Mouse (Mus musculus) liver, adult 2 months (tissue): ENCODE measurements around the gene Wipf1. TPM values are rescaled to one million over a fixed set of nuclear protein-coding genes. Genes with fewer than 3 reads are reported as not detected.
"Not testable (repeated sequence)": the region's sequence is repeated elsewhere in the genome, so short reads cannot be mapped to it uniquely, and the experiment has no call there.

Experiments
- DNase-seq: peaks from one replicate; pipeline ENCODE4 v3.0.0-alpha.2; 2011; ENCODE audit warnings: low read depth, low spot score; ENCODE audit errors: extremely low read depth
- H3K27ac ChIP-seq: fragments of 200-500 bp; replicated peaks from 2 replicates; pipeline ENCODE4 v1.5.1; 2012; ENCODE audit warnings: low read depth, mild to moderate bottlenecking, control low read depth, inconsistent platforms, low read length; ENCODE audit not compliant: insufficient read depth
- H3K27me3 ChIP-seq: fragments of 200-500 bp; 2 replicates; pipeline ENCODE4 v1.6.1; 2012; ENCODE audit warnings: mild to moderate bottlenecking, moderate library complexity, low read length, inconsistent platforms; ENCODE audit not compliant: control insufficient read depth, insufficient read depth
- H3K36me3 ChIP-seq: fragments of 200-500 bp; 2 replicates; pipeline ENCODE4 v1.6.1; 2012; ENCODE audit warnings: low read length, inconsistent platforms; ENCODE audit not compliant: control insufficient read depth, insufficient read depth
- H3K4me1 ChIP-seq: fragments of 200-500 bp; 2 replicates; pipeline ENCODE4 v1.6.1; 2011; ENCODE audit warnings: low read length; ENCODE audit not compliant: control insufficient read depth, insufficient read depth
- H3K4me3 ChIP-seq: fragments of 200-500 bp; 2 replicates; pipeline ENCODE4 v1.5.1; 2011; ENCODE audit warnings: low read depth, mild to moderate bottlenecking, control low read depth, low read length, moderate library complexity; ENCODE audit not compliant: insufficient read depth
- H3K79me2 ChIP-seq: fragments of 200-500 bp; 2 replicates; pipeline ENCODE4 v1.6.1; 2012; ENCODE audit warnings: inconsistent platforms, mild to moderate bottlenecking, low read length, moderate library complexity; ENCODE audit not compliant: control insufficient read depth, insufficient read depth
- H3K9ac ChIP-seq: fragments of 200-500 bp; 2 replicates; pipeline ENCODE4 v1.6.1; 2012; ENCODE audit warnings: low read depth, mild to moderate bottlenecking, control low read depth, inconsistent platforms, low read length
- CTCF ChIP-seq: fragments of 200-500 bp; IDR thresholded peaks from 2 replicates; pipeline ENCODE4 v1.5.1; 2011; ENCODE audit warnings: low read depth, low read length, control low read depth
- POLR2A ChIP-seq: fragments of 200-500 bp; IDR thresholded peaks from 2 replicates; pipeline ENCODE4 v1.6.1; 2011; ENCODE audit warnings: low read length, control low read depth; ENCODE audit not compliant: insufficient read depth; ENCODE audit errors: extremely low read depth
- WGBS: fragments of 180-500 bp; shearing (Covaris S2); methylation state at CpG from one replicate; pipeline ENCODE4 v1.1.7; 2018; 5-methylcytosine and 5-hydroxymethylcytosine counted together
- polyA plus RNA-seq: library from polyadenylated mRNA; depleted of rRNA; stranded (reverse); fragments of >200 nt; gene quantifications from 2 replicates; pipeline ENCODE4 v1.2.3, GENCODE M21; 2012
- total RNA-seq: library from RNA; depleted of rRNA; stranded (reverse); fragments of >200 nt; gene quantifications from 2 replicates; pipeline ENCODE4 v1.2.3, GENCODE M21; 2014

Gene Wipf1
- total and polyA plus RNA-seq, 2 experiments = 1.4 to 1.7 TPM

DNA sequence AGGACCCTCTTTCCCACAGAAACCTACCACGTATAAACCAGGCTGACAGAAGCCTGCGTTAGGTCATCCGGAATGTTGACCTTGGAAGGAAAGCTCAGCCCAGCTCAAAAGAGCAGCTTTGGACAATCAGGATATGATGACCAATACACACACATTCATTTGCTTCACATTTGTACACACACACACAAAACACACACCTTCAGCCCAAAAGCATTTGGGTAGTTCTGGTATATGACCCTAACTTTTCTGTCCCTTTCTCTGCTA is 19.6 kb downstream of the Wipf1 start:
- H3K4me1 ChIP-seq = peaks cover 6% of the 10 kb centered on the region
- no peak for TF ChIP-seq POLR2A
- TF ChIP-seq CTCF = no peak
- 62% methylated on average over 3 of the region's 3 CpGs for WGBS
- no peak overlapping the region for H3K4me3 ChIP-seq
- H3K27ac ChIP-seq = peak overlapping the region; percentile 55
- no peak overlapping the region for H3K9ac ChIP-seq
- no peaks in the 10 kb centered on the region for H3K36me3 ChIP-seq
- peaks cover 2% of the 10 kb centered on the region; the same call in 1 of the 2 replicates for H3K79me2 ChIP-seq
- no peak for DNase-seq
- no peaks in the 10 kb centered on the region for H3K27me3 ChIP-seq

DNA sequence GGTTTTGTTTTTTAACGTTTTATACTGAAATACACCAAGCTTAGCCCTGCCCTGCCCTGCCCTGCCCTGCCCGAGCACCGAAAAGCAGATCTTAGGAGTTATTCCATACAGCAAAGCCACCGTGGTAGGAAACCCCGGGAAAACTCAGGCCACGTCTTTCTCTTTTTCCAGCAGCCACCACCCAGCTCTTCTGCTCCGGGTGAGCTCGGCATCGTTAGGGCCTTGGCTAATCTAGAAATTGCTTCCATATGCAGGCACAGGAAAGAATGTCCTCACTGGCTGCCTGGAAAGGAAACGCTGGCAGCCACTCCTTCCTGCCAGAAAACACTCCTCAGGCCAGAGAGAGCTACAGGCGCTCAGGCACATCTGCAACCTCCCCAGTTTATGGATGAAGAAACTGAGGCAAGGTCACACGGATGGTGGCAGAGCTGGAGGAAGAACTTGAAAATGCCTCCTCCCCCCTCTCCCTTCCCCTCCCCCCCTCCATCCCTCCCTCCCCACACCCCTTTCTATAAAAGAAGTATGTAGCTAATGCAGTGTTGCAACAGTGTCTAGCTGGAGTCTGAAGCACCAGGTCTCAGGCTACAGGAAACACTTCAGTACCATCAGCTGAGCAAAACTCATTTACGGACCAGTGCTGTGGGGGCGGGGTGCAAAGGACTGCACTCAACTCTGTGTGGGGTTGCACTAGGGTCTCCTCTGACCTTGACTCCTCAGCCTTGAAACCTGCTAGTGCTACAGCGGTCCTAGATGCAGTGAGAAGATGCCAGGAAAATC is 20.1 kb downstream of the Wipf1 start:
- TF ChIP-seq CTCF (no peak), POLR2A (no peak)
- Histone ChIP-seq H3K27ac (peak overlapping the region; percentile 68), H3K4me3 (no peak overlapping the region), H3K36me3 (no peaks in the 10 kb centered on the region), H3K4me1 (peaks cover 6% of the 10 kb centered on the region), H3K9ac (no peak overlapping the region; the same call in 1 of the 2 replicates), H3K27me3 (no peaks in the 10 kb centered on the region), H3K79me2 (peaks cover 2% of the 10 kb centered on the region; the same call in 1 of the 2 replicates)
- WGBS = 69% methylated on average over 15 of the region's 15 CpGs
- no peak for DNase-seq

DNA sequence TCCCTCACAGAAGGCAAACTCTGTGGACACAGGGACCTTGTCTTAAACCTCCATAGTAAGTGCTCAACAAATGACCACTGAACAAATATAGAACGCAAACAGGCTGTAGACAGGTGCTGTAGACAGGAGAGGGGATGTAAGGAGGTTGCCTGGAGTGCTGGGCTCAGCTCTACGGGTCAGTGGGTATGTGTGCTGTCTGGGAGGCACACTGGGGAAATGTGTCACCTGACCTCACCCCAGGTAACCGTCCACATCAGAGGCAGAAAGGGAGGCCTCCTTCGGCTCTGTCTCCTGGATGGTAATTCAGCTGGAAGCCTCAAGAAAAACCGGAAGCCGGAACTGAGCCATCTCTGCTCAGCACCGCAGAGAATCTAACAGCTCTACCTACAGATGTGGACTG is 21.6 kb downstream of the Wipf1 start:
- Histone ChIP-seq H3K9ac (no peak overlapping the region), H3K4me1 (peaks cover 6% of the 10 kb centered on the region), H3K36me3 (no peaks in the 10 kb centered on the region), H3K79me2 (peaks cover 2% of the 10 kb centered on the region; the same call in 1 of the 2 replicates), H3K27ac (no peak overlapping the region), H3K4me3 (no peak overlapping the region), H3K27me3 (no peaks in the 10 kb centered on the region)
- WGBS = 79% methylated on average over 7 of the region's 7 CpGs
- no peak for TF ChIP-seq CTCF
- no peak for TF ChIP-seq POLR2A
- DNase-seq = no peak

DNA sequence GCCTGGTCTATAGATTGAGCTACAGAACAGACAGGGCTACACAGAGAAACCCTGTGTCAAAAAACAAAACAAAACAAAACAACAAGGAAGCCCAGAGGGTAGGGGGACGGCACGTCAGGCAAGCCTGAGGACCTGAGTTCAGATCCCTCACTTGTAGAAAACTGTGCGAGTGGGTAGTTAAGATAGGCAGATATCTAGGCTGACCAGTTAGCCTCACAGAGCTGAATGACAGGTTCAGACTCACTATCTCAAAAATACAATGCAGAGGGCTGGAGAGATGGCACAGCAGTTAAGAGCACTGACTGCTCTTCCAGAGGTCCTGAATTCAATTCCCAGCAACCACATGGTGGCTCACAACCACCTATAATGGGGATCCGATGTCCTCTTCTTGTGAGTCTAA is 23.2 kb downstream of the Wipf1 start:
- not testable (repeated sequence) for H3K27me3 ChIP-seq, DNase-seq, H3K4me3 ChIP-seq, H3K27ac ChIP-seq, H3K4me1 ChIP-seq, H3K9ac ChIP-seq, H3K36me3 ChIP-seq, H3K79me2 ChIP-seq
- WGBS = 97% methylated on average over 4 of the region's 4 CpGs

DNA sequence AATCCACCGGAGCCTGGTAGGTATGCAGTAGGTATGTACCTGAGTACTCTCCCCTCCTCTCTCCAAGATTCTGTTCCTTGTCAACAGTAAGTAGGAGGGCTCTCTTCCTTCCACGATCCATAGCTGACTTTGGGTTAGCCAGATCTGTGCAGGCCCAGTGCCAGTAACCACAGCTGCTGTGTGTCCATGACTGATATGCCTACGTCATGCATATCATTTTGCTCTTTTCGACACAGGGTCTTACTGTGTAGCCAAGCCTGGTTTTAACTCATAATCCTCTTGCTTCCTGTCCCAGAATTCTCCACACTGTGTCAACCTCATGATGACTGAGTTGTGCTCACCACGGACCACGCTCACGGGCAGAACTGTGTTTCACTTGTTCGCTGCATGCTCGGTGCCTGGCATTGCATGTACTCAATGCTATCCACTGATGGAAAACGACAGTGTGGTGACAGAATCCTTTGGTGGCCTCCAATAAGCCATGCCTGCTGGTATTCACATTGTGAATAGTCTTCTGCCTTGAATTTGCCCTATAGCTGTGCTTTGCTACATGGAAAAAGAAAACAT is 26.6 kb downstream of the Wipf1 start:
- Histone ChIP-seq H3K79me2 (no peaks in the 10 kb centered on the region; the same call in 1 of the 2 replicates), H3K27me3 (no peaks in the 10 kb centered on the region), H3K36me3 (no peaks in the 10 kb centered on the region), H3K9ac (no peak overlapping the region), H3K4me1 (peaks cover 2% of the 10 kb centered on the region), H3K4me3 (no peak overlapping the region), H3K27ac (no peak overlapping the region)
- WGBS = 82% methylated on average over 10 of the region's 10 CpGs
- TF ChIP-seq POLR2A = no peak
- no peak for TF ChIP-seq CTCF
- no peak for DNase-seq

DNA sequence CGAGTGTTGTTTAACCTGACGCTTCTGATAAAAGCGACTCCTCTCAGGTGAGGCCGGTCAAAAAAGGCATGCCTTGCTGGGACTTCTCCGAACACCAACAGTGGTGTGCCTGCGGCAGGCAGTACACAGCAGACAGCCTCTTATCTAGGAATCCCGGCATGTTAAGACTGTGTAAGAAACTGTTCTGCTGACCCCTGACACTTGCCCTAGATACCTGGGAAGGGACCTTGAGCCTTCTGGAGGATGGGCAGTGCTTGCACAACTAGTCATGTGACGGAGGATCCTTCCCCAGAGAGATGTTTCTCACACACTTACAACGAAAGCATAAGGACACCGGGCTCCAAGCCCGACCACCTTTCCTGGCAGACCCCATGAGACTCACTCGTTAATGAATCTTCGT is 28.7 kb downstream of the Wipf1 start:
- Histone ChIP-seq H3K4me3 (no peak overlapping the region), H3K36me3 (no peaks in the 10 kb centered on the region), H3K9ac (no peak overlapping the region), H3K27me3 (no peaks in the 10 kb centered on the region), H3K79me2 (no peaks in the 10 kb centered on the region), H3K4me1 (no peaks in the 10 kb centered on the region; the same call in none of the 2 replicates), H3K27ac (no peak overlapping the region)
- 52% methylated on average over 13 of the region's 13 CpGs for WGBS
- no peak for DNase-seq
- no peak for TF ChIP-seq POLR2A
- TF ChIP-seq CTCF = no peak
